Mouse (Mus musculus) cerebellum, adult 9-10 months (tissue): ENCODE results near the gene Nodal.

Source experiments
- DNase-seq: peaks from one replicate; pipeline ENCODE4 v3.0.0; 2022

The Nodal gene

GRCm38 (mm10) chr10:61440202-61440800, 22.5 kb downstream of the Nodal start:
- no peak for DNase-seq

GRCm38 (mm10) chr10:61443456-61443855, 25.7 kb downstream of the Nodal start:
- no peak for DNase-seq

GRCm38 (mm10) chr10:61443876-61444275, 26.1 kb downstream of the Nodal start:
- no peak for DNase-seq

GRCm38 (mm10) chr10:61445016-61445415, 27.2 kb downstream of the Nodal start:
- DNase-seq = peak; percentile 58

GRCm38 (mm10) chr10:61447581-61448353, 30.0 kb downstream of the Nodal start:
- no peak for DNase-seq

- no peak for DNase-seq
These were observed 31.1 kb downstream of the Nodal start for GRCm38 (mm10) chr10:61448834-61449233.

- peak; percentile 39 for DNase-seq
These were observed 33.7 kb downstream of the Nodal start for GRCm38 (mm10) chr10:61451463-61451930.

GRCm38 (mm10) chr10:61451931-61452617, 34.3 kb downstream of the Nodal start:
- DNase-seq = peak; percentile 55

GRCm38 (mm10) chr10:61452645-61453044, 34.9 kb downstream of the Nodal start, which contains the start of gene Eif4ebp2:
Eif4ebp2 (minus strand) TSS chr10:61452661.
- peak; percentile 99 for DNase-seq

GRCm38 (mm10) chr10:61453171-61453570, 35.4 kb downstream of the Nodal start:
- DNase-seq = peak; percentile 62

GRCm38 (mm10) chr10:61457182-61457581, 39.4 kb downstream of the Nodal start:
- DNase-seq = no peak

GRCm38 (mm10) chr10:61465009-61465408, 47.2 kb downstream of the Nodal start:
- DNase-seq = no peak

GRCm38 (mm10) chr10:61466242-61466641, 48.5 kb downstream of the Nodal start:
- DNase-seq = no peak

- DNase-seq = peak; percentile 57
These were observed 49.1 kb downstream of the Nodal start for GRCm38 (mm10) chr10:61466873-61467272.

GRCm38 (mm10) chr10:61468900-61469299, 51.1 kb downstream of the Nodal start:
- no peak for DNase-seq

GRCm38 (mm10) chr10:61473640-61474039, 55.9 kb downstream of the Nodal start:
- no peak for DNase-seq

GRCm38 (mm10) chr10:61474344-61474743, 56.6 kb downstream of the Nodal start:
- DNase-seq = no peak
